In genomic region chr4:133620668-133621067, GRCm38 (mm10) we compare ENCODE assay signal across 16 mouse cellular contexts. TPM values are rescaled to one million over a fixed set of nuclear protein-coding genes. Genes with fewer than 3 reads are reported as not detected.
DNase-seq lines count a peak whose midpoint lies in the region; ATAC-seq lines count a peak whose summit lies in the region.
"Had no signal": no experiment of that assay in that cellular context is flagged by ENCODE, and none has a peak within 500 bp of the region (broad histone marks: within the 10 kb centered on the region; RNA-seq: fewer than 3 reads in every experiment).

No protein-coding gene starts in this region.

- no peaks in the 10 kb centered on the region for H3K27me3 ChIP-seq in heart, embryonic 16.5 days (ENCODE audit: control insufficient read depth, insufficient read depth, low read length)
- H3K27me3 ChIP-seq in heart, embryonic 10.5 days (ENCODE audit: insufficient read depth, poor library complexity, severe bottlenecking): no peaks in the 10 kb centered on the region
- H3K27me3 ChIP-seq: hindbrain, embryonic 15.5 days; limb, embryonic 12.5 days; lung, embryonic 15.5 days; megakaryocyte, embryonic 14.5 days; stomach, embryonic 15.5 days had no signal

- H3K36me3 ChIP-seq in heart, embryonic 16.5 days (ENCODE audit: control insufficient read depth, insufficient read depth): peaks cover 3% of the 10 kb centered on the region; the same call in 1 of the 2 replicates
- H3K36me3 ChIP-seq in heart, embryonic 10.5 days: peaks cover 32% of the 10 kb centered on the region

- 76% methylated on average over 8 of the region's 8 CpGs for WGBS in heart, embryonic 16.5 days
- WGBS in heart, embryonic 10.5 days: 83% methylated on average over 8 of the region's 8 CpGs

- 0 out of 2 replicates have a peak overlapping the region, but pooled peaks have one; percentile 7 for H3K27ac ChIP-seq in heart, embryonic 16.5 days (ENCODE audit: low read length)
- H3K27ac ChIP-seq in heart, embryonic 10.5 days: no peak overlapping the region
- H3K27ac ChIP-seq: hindbrain, embryonic 15.5 days; limb, embryonic 12.5 days; lung, embryonic 15.5 days; stomach, embryonic 15.5 days had no signal

- DNase-seq in heart, embryonic 10.5 days (ENCODE audit: low spot score): no peak
- DNase-seq in thymus, postnatal 0 days (ENCODE audit: low spot score): peak; percentile 70
- DNase-seq in thymus, adult 18-20 months: no peak
- no peak for DNase-seq in cerebellum, postnatal 14 days
- no peak for DNase-seq in adrenal gland, adult 2 months
- no peak for DNase-seq in ovary, adult 18-20 months (ENCODE audit: low spot score)
- DNase-seq: adrenal gland, postnatal 10 days; cerebellum, postnatal 10 days; kidney, adult 8-10 months had no signal

- no peak overlapping the region for H3K9ac ChIP-seq in heart, embryonic 16.5 days (ENCODE audit: low read length)
- H3K9ac ChIP-seq: hindbrain, embryonic 15.5 days; limb, embryonic 12.5 days; lung, embryonic 15.5 days; stomach, embryonic 15.5 days had no signal

- peaks cover 16% of the 10 kb centered on the region for H3K4me1 ChIP-seq in heart, embryonic 16.5 days (ENCODE audit: control insufficient read depth, insufficient read depth, low read length)
- peaks cover 21% of the 10 kb centered on the region for H3K4me1 ChIP-seq in heart, embryonic 10.5 days
- H3K4me1 ChIP-seq: hindbrain, embryonic 15.5 days; limb, embryonic 12.5 days; stomach, embryonic 15.5 days had no signal

- H3K4me2 ChIP-seq in heart, embryonic 16.5 days (ENCODE audit: low read depth, low read length): no peak overlapping the region
- H3K4me2 ChIP-seq: hindbrain, embryonic 15.5 days; limb, embryonic 12.5 days; lung, embryonic 15.5 days; stomach, embryonic 15.5 days had no signal

- no peaks in the 10 kb centered on the region for H3K9me3 ChIP-seq in heart, embryonic 16.5 days (replicated peaks; ENCODE audit: control insufficient read depth, low read length)
- H3K9me3 ChIP-seq in heart, embryonic 10.5 days: no peaks in the 10 kb centered on the region
- H3K9me3 ChIP-seq: hindbrain, embryonic 15.5 days; limb, embryonic 12.5 days; lung, embryonic 15.5 days; megakaryocyte, embryonic 14.5 days; stomach, embryonic 15.5 days had no signal

- no peak for ATAC-seq in heart, embryonic 16.5 days (replicated peaks; ENCODE audit: extremely low read depth, insufficient read depth, low FRiP score)
- 0 out of 2 replicates have a peak, but pooled peaks have one; percentile 16 for ATAC-seq in megakaryocyte, adult 5-6 weeks (ENCODE audit: poor library complexity, severe bottlenecking)

- H3K4me3 ChIP-seq in heart, embryonic 16.5 days (ENCODE audit: low read length): no peak overlapping the region
- H3K4me3 ChIP-seq in heart, embryonic 10.5 days: no peak overlapping the region
- H3K4me3 ChIP-seq: hindbrain, embryonic 15.5 days; limb, embryonic 12.5 days; lung, embryonic 15.5 days; megakaryocyte, embryonic 14.5 days; stomach, embryonic 15.5 days had no signal

RNA-seq across cellular contexts. Expression of gene Sfn, which starts 18.7 kb away (rescaled TPM):
- 11.2 and 20.6 TPM in 2 replicates for polyA plus RNA-seq in heart, embryonic 16.5 days (2015; fragmentation: Nextera tagmentation; extraction: Ambion mirVana)
- 4.3 and 12.9 TPM in 2 replicates for polyA plus RNA-seq in heart, embryonic 10.5 days (2016; fragmentation: Nextera tagmentation; extraction: Ambion mirVana)
- polyA plus RNA-seq in thymus, postnatal 0 days (2015; fragmentation: Nextera tagmentation; extraction: Ambion mirVana): 60.3 and 66.3 TPM in 2 replicates
- 2.5 and 4.1 TPM in 2 replicates for total RNA-seq in megakaryocyte, adult 5-6 weeks (2015)
- total RNA-seq in megakaryocyte, adult 5-6 weeks (2017): 1.2 and 4.0 TPM in 2 replicates
- total RNA-seq in adrenal gland, adult 2 months (2021): 1 to 10 TPM; 1.4 to 1.8 TPM
- 2.1 and 3.0 TPM in 2 replicates for polyA plus RNA-seq in adrenal gland, adult 2 months (2012; rRNA removed)

RNA-seq across cellular contexts. Expression of gene Zdhhc18, which starts 29.3 kb away (rescaled TPM):
- polyA plus RNA-seq in heart, embryonic 16.5 days (2015; fragmentation: Nextera tagmentation; extraction: Ambion mirVana): 1.8 and 2.2 TPM in 2 replicates
- 1.6 and 2.9 TPM in 2 replicates for polyA plus RNA-seq in heart, embryonic 10.5 days (2016; fragmentation: Nextera tagmentation; extraction: Ambion mirVana)
- polyA plus RNA-seq in thymus, postnatal 0 days (2015; fragmentation: Nextera tagmentation; extraction: Ambion mirVana): 6.7 and 10.5 TPM in 2 replicates
- 15.0 and 29.5 TPM in 2 replicates for total RNA-seq in megakaryocyte, adult 5-6 weeks (2015)
- 9.3 and 12.2 TPM in 2 replicates for total RNA-seq in megakaryocyte, adult 5-6 weeks (2017)
- total RNA-seq in adrenal gland, adult 2 months (2021): 10 to 100 TPM; 18.4 to 24.8 TPM
- polyA plus RNA-seq in adrenal gland, adult 2 months (2012; rRNA removed): 31.0 and 32.9 TPM in 2 replicates

RNA-seq across cellular contexts. Expression of gene Gpn2, which starts 36.5 kb away (rescaled TPM):
- 12.0 and 12.7 TPM in 2 replicates for polyA plus RNA-seq in heart, embryonic 16.5 days (2015; fragmentation: Nextera tagmentation; extraction: Ambion mirVana)
- polyA plus RNA-seq in heart, embryonic 10.5 days (2016; fragmentation: Nextera tagmentation; extraction: Ambion mirVana): 18.2 and 22.1 TPM in 2 replicates
- 23.4 and 25.9 TPM in 2 replicates for polyA plus RNA-seq in thymus, postnatal 0 days (2015; fragmentation: Nextera tagmentation; extraction: Ambion mirVana)
- total RNA-seq in megakaryocyte, adult 5-6 weeks (2015): 14.0 and 15.1 TPM in 2 replicates
- 12.8 and 15.5 TPM in 2 replicates for total RNA-seq in megakaryocyte, adult 5-6 weeks (2017)
- total RNA-seq in adrenal gland, adult 2 months (2021): 10 to 100 TPM; 16.5 to 18.5 TPM
- 63.3 and 82.5 TPM in 2 replicates for polyA plus RNA-seq in adrenal gland, adult 2 months (2012; rRNA removed)

RNA-seq across cellular contexts. Expression of gene Gpatch3, which starts 46.1 kb away (rescaled TPM):
- polyA plus RNA-seq in heart, embryonic 16.5 days (2015; fragmentation: Nextera tagmentation; extraction: Ambion mirVana): 4.6 and 4.7 TPM in 2 replicates
- polyA plus RNA-seq in heart, embryonic 10.5 days (2016; fragmentation: Nextera tagmentation; extraction: Ambion mirVana): 7.1 and 9.6 TPM in 2 replicates
- polyA plus RNA-seq in thymus, postnatal 0 days (2015; fragmentation: Nextera tagmentation; extraction: Ambion mirVana): 8.3 and 8.9 TPM in 2 replicates
- 2.7 and 3.7 TPM in 2 replicates for total RNA-seq in megakaryocyte, adult 5-6 weeks (2015)
- total RNA-seq in megakaryocyte, adult 5-6 weeks (2017): 32.6 and 40.2 TPM in 2 replicates
- 1 to 10 TPM; 6.0 to 7.5 TPM for total RNA-seq in adrenal gland, adult 2 months (2021)
- 8.5 and 13.1 TPM in 2 replicates for polyA plus RNA-seq in adrenal gland, adult 2 months (2012; rRNA removed)

RNA-seq across cellular contexts. Expression of gene Pigv, which starts 51.8 kb away (rescaled TPM):
- 13.9 and 16.7 TPM in 2 replicates for polyA plus RNA-seq in heart, embryonic 16.5 days (2015; fragmentation: Nextera tagmentation; extraction: Ambion mirVana)
- 15.2 and 16.4 TPM in 2 replicates for polyA plus RNA-seq in heart, embryonic 10.5 days (2016; fragmentation: Nextera tagmentation; extraction: Ambion mirVana)
- 18.6 and 19.4 TPM in 2 replicates for polyA plus RNA-seq in thymus, postnatal 0 days (2015; fragmentation: Nextera tagmentation; extraction: Ambion mirVana)
- total RNA-seq in megakaryocyte, adult 5-6 weeks (2015): 7.5 and 7.8 TPM in 2 replicates
- total RNA-seq in megakaryocyte, adult 5-6 weeks (2017): 7.2 and 7.9 TPM in 2 replicates
- total RNA-seq in adrenal gland, adult 2 months (2021): 10 to 100 TPM; 13.0 to 19.7 TPM
- 13.4 and 14.0 TPM in 2 replicates for polyA plus RNA-seq in adrenal gland, adult 2 months (2012; rRNA removed)
